Mouse (Mus musculus) mesoderm, embryonic 11.5 days (tissue): ENCODE measurements around the gene Esm1.

Source experiments
- DNase-seq: peaks from one replicate; pipeline ENCODE4 v3.0.0-alpha.2; 2012; ENCODE audit warnings: low read depth, low spot score

The Esm1 gene

GRCm38 (mm10) chr13:113209624-113210023, at the start of gene Esm1:
TSS of gene Esm1 (plus strand) at chr13:113209659.
- no peak for DNase-seq

GRCm38 (mm10) chr13:113164252-113165005, 45.0 kb upstream of the Esm1 start:
- no peak for DNase-seq

GRCm38 (mm10) chr13:113168018-113168534, 41.4 kb upstream of the Esm1 start:
- no peak for DNase-seq

- no peak for DNase-seq
Observed at GRCm38 (mm10) chr13:113170256-113170655, 39.2 kb upstream of the Esm1 start.

GRCm38 (mm10) chr13:113174162-113174561, 35.3 kb upstream of the Esm1 start:
- no peak for DNase-seq

- DNase-seq: no peak
Observed at GRCm38 (mm10) chr13:113183310-113183709, 26.1 kb upstream of the Esm1 start.

GRCm38 (mm10) chr13:113183720-113184119, 25.7 kb upstream of the Esm1 start:
- no peak for DNase-seq

- no peak for DNase-seq
Observed at GRCm38 (mm10) chr13:113196808-113197674, 12.4 kb upstream of the Esm1 start.

GRCm38 (mm10) chr13:113197872-113198502, 11.5 kb upstream of the Esm1 start:
- no peak for DNase-seq

GRCm38 (mm10) chr13:113199331-113199730, 10.1 kb upstream of the Esm1 start:
- DNase-seq: no peak

GRCm38 (mm10) chr13:113200726-113201125, 8.7 kb upstream of the Esm1 start:
- DNase-seq: peak; percentile 32

GRCm38 (mm10) chr13:113201631-113202030, 7.8 kb upstream of the Esm1 start:
- no peak for DNase-seq

GRCm38 (mm10) chr13:113202184-113202583, 7.3 kb upstream of the Esm1 start:
- DNase-seq: no peak

GRCm38 (mm10) chr13:113203146-113203545, 6.3 kb upstream of the Esm1 start:
- no peak for DNase-seq

GRCm38 (mm10) chr13:113205346-113205745, 4.1 kb upstream of the Esm1 start:
- no peak for DNase-seq

- no peak for DNase-seq
Observed at GRCm38 (mm10) chr13:113211345-113211744, 1.9 kb downstream of the Esm1 start.

- no peak for DNase-seq
Observed at GRCm38 (mm10) chr13:113212401-113212800, 2.9 kb downstream of the Esm1 start.

- no peak for DNase-seq
Observed at GRCm38 (mm10) chr13:113213865-113214264, 4.4 kb downstream of the Esm1 start.

- DNase-seq: no peak
Observed at GRCm38 (mm10) chr13:113221851-113222250, 12.4 kb downstream of the Esm1 start.

GRCm38 (mm10) chr13:113224105-113224504, 14.6 kb downstream of the Esm1 start:
- no peak for DNase-seq

- DNase-seq: peak; percentile 56
Observed at GRCm38 (mm10) chr13:113225811-113226210, 16.4 kb downstream of the Esm1 start, which contains the start of gene Gzmk. TSS of gene Gzmk (minus strand) at chr13:113225908.

- no peak for DNase-seq
Observed at GRCm38 (mm10) chr13:113227076-113227475, 17.6 kb downstream of the Esm1 start.
